Mouse (Mus musculus) heart, postnatal 0 days (tissue): Measurements from ENCODE around the gene Cldnd2. TPM values are rescaled to one million over a fixed set of nuclear protein-coding genes. Genes with fewer than 3 reads are reported as not detected.
A peak's percentile ranks its signal among the peaks of the same experiment; 100 is the strongest.

Experiments
- ATAC-seq: fragments of 200-750 bp; cut with Nextera tagmentation; 2 replicates; pipeline ENCODE4 v1.8.0; 2017; ENCODE audit warnings: low read depth, moderate number of reproducible peaks, moderate library complexity; ENCODE audit not compliant: insufficient read depth
- DNase-seq: peaks from one replicate; pipeline ENCODE4 v3.0.0-alpha.2; 2016; ENCODE audit warnings: low spot score
- H3K27ac ChIP-seq: fragments of 300-500 bp; sonication (generic); 2 replicates; pipeline ENCODE4 v1.5.1; 2014; ENCODE audit warnings: low read depth, mild to moderate bottlenecking
- H3K27me3 ChIP-seq: fragments of 300-500 bp; sonication (generic); 2 replicates; pipeline ENCODE4 v1.6.1; 2014; ENCODE audit warnings: low read length, mixed read lengths; ENCODE audit not compliant: control insufficient read depth, insufficient read depth
- H3K36me3 ChIP-seq: fragments of 300-500 bp; sonication (generic); replicated peaks from 2 replicates; pipeline ENCODE4 v1.6.1; 2014; ENCODE audit warnings: low read length, mixed read lengths; ENCODE audit not compliant: control insufficient read depth, insufficient read depth
- H3K4me1 ChIP-seq: fragments of 300-500 bp; sonication (generic); 2 replicates; pipeline ENCODE4 v1.6.1; 2014; ENCODE audit warnings: antibody characterized with exemption; ENCODE audit not compliant: control insufficient read depth, insufficient read depth
- H3K4me2 ChIP-seq: fragments of 300-500 bp; sonication (generic); 2 replicates; pipeline ENCODE4 v1.6.1; 2014; ENCODE audit warnings: low read depth, mild to moderate bottlenecking, low read length, moderate library complexity
- H3K4me3 ChIP-seq: fragments of 300-500 bp; sonication (generic); 2 replicates; pipeline ENCODE4 v1.5.1; 2014; ENCODE audit warnings: low read depth, low read length
- H3K9ac ChIP-seq: fragments of 300-500 bp; sonication (generic); replicated peaks from 2 replicates; pipeline ENCODE4 v1.6.1; 2014; ENCODE audit warnings: low read depth, low read length, mixed read lengths
- H3K9me3 ChIP-seq: fragments of 300-500 bp; sonication (generic); replicated peaks from 2 replicates; pipeline ENCODE4 v1.6.1; 2016; ENCODE audit warnings: low read length; ENCODE audit not compliant: control insufficient read depth
- CTCF ChIP-seq: IDR thresholded peaks from 2 replicates; pipeline ENCODE4 v1.5.1; 2016; ENCODE audit warnings: antibody characterized with exemption, control low read depth, low read depth
- EP300 ChIP-seq: IDR thresholded peaks from 2 replicates; pipeline ENCODE4 v1.6.1; 2016; ENCODE audit warnings: antibody characterized with exemption, low read depth
- WGBS: fragments of 180-500 bp; shearing (Covaris S2); extraction: QIAGEN DNeasy Blood & Tissue Kit; methylation state at CpG from one replicate; pipeline ENCODE4 v1.1.7; 2014; 5-methylcytosine and 5-hydroxymethylcytosine counted together
- polyA plus RNA-seq: library from polyadenylated mRNA; unstranded; fragments of >200 nt; fragmentation: Nextera tagmentation; extraction: Ambion mirVana; gene quantifications from 2 replicates; pipeline ENCODE4 v1.2.1, GENCODE M21; 2015
- total RNA-seq: library from RNA; depleted of rRNA; stranded (reverse); fragments of >200 nt; gene quantifications from 2 replicates; pipeline ENCODE4 v1.2.3, GENCODE M21; 2014; ENCODE audit warnings: low replicate concordance

Gene Cldnd2
- total and polyA plus RNA-seq, 2 experiments from 2014 or later = not detected

- peaks cover 51% of the 10 kb centered on the region for H3K4me1 ChIP-seq
- H3K27ac ChIP-seq = peak overlapping the region; percentile 77
- H3K9me3 ChIP-seq = no peaks in the 10 kb centered on the region
- TF ChIP-seq CTCF (no peak), EP300 (no peak)
- H3K9ac ChIP-seq = no peak overlapping the region
- 57% methylated on average over 2 of the region's 3 CpGs for WGBS
- DNase-seq (peak; percentile 41), ATAC-seq (no peak)
- no peak overlapping the region for H3K4me3 ChIP-seq
- H3K36me3 ChIP-seq = peaks cover 25% of the 10 kb centered on the region
- no peaks in the 10 kb centered on the region for H3K27me3 ChIP-seq
- no peak overlapping the region for H3K4me2 ChIP-seq
Observed at GRCm38 (mm10) chr7:43448246-43448645, 7.7 kb downstream of the Cldnd2 start.

- 94% methylated on average over 2 of the region's 2 CpGs for WGBS
- H3K4me1 ChIP-seq = peaks cover 44% of the 10 kb centered on the region
- no peak overlapping the region for H3K4me2 ChIP-seq
- H3K4me3 ChIP-seq = no peak overlapping the region
- DNase-seq (no peak), ATAC-seq (no peak)
- no peaks in the 10 kb centered on the region for H3K9me3 ChIP-seq
- H3K36me3 ChIP-seq = peaks cover 40% of the 10 kb centered on the region
- peak overlapping the region; percentile 77 for H3K27ac ChIP-seq
- H3K9ac ChIP-seq = no peak overlapping the region
- H3K27me3 ChIP-seq = no peaks in the 10 kb centered on the region
- TF ChIP-seq EP300 (no peak), CTCF (no peak)
Observed at GRCm38 (mm10) chr7:43449811-43450210, 9.2 kb downstream of the Cldnd2 start.

- no peak overlapping the region for H3K4me3 ChIP-seq
- H3K4me1 ChIP-seq = peaks cover 32% of the 10 kb centered on the region; the same call in 1 of the 2 replicates
- 91% methylated on average over 11 of the region's 11 CpGs for WGBS
- no peak for ATAC-seq
- H3K27ac ChIP-seq = no peak overlapping the region
- TF ChIP-seq EP300 (no peak), CTCF (no peak)
- no peak overlapping the region for H3K4me2 ChIP-seq
- no peaks in the 10 kb centered on the region for H3K9me3 ChIP-seq
- no peak for DNase-seq
- H3K36me3 ChIP-seq = peaks cover 59% of the 10 kb centered on the region
- no peaks in the 10 kb centered on the region for H3K27me3 ChIP-seq
- no peak overlapping the region for H3K9ac ChIP-seq
Observed at GRCm38 (mm10) chr7:43451726-43452125, 11.1 kb downstream of the Cldnd2 start.

GRCm38 (mm10) chr7:43452609-43453008, 12.0 kb downstream of the Cldnd2 start:
- no peak overlapping the region for H3K27ac ChIP-seq
- H3K9me3 ChIP-seq = no peaks in the 10 kb centered on the region
- peaks cover 68% of the 10 kb centered on the region for H3K36me3 ChIP-seq
- H3K27me3 ChIP-seq = no peaks in the 10 kb centered on the region
- peaks cover 24% of the 10 kb centered on the region; the same call in 1 of the 2 replicates for H3K4me1 ChIP-seq
- ATAC-seq (0 out of 2 replicates have a peak, but pooled peaks have one; percentile 28), DNase-seq (peak; percentile 15)
- no peak overlapping the region for H3K4me3 ChIP-seq
- no peak overlapping the region for H3K9ac ChIP-seq
- H3K4me2 ChIP-seq = no peak overlapping the region
- TF ChIP-seq CTCF = peak; percentile 29
- TF ChIP-seq EP300 = no peak
- 43% methylated on average over 4 of the region's 4 CpGs for WGBS

GRCm38 (mm10) chr7:43453599-43454355, 13.2 kb downstream of the Cldnd2 start:
- H3K36me3 ChIP-seq = peaks cover 73% of the 10 kb centered on the region

More at GRCm38 (mm10) chr7:43453599-43454355, 13.2 kb downstream of the Cldnd2 start:
- ATAC-seq (no peak), DNase-seq (no peak)
- WGBS = 76% methylated on average over 14 of the region's 14 CpGs
- Histone ChIP-seq H3K4me1 (peaks cover 12% of the 10 kb centered on the region; the same call in 1 of the 2 replicates), H3K27me3 (no peaks in the 10 kb centered on the region), H3K9me3 (no peaks in the 10 kb centered on the region), H3K4me3 (no peak overlapping the region), H3K27ac (no peak overlapping the region), H3K4me2 (no peak overlapping the region), H3K9ac (no peak overlapping the region)
- TF ChIP-seq CTCF = no peak
- no peak for TF ChIP-seq EP300
